Mouse (Mus musculus): ENCODE results near the gene Rac1.

DNA sequence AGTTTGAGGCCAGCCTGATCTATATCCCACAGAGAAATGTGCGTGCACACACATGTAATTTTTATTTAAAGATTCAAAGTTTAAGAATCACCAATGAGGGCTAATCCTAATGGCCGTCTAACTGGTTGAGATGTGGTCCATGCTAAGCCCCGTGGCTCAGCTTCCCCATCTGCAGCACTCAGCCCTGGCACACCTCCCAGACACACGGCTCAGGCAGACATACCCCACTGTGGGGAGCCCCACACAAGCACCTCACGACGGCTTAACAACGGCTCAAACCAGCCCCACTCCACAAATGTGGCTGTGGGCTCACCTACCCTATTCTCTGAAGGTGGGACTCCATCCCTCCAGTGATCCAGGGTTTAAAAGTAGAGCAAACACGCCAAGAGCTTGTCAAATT, 22.8 kb downstream of the Rac1 start:
- TF ChIP-seq CTCF (IDR thresholded peaks at IDR 0.05; ENCODE audit: control insufficient read depth, insufficient read depth, insufficient replicate concordance, low read depth, low read length) (no peak), POLR2A (IDR thresholded peaks at IDR 0.05; ENCODE audit: control insufficient read depth, low read depth, low read length) (no peak)
